Mouse (Mus musculus) small intestine, adult 2 months (tissue): ENCODE measurements around the gene Smyd3. TPM values are rescaled to one million over a fixed set of nuclear protein-coding genes. Genes with fewer than 3 reads are reported as not detected.
A peak's percentile ranks its signal among the peaks of the same experiment; 100 is the strongest.

Experiments
- H3K27ac ChIP-seq: fragments of 200-500 bp; 2 replicates; pipeline ENCODE4 v1.5.1; 2012; ENCODE audit warnings: low read depth, low read length, control low read depth, inconsistent platforms; ENCODE audit not compliant: insufficient read depth
- H3K27me3 ChIP-seq: fragments of 200-500 bp; 2 replicates; pipeline ENCODE4 v1.6.1; 2012; ENCODE audit warnings: mild to moderate bottlenecking, moderate library complexity, low read length, inconsistent platforms; ENCODE audit not compliant: control insufficient read depth, insufficient read depth
- H3K36me3 ChIP-seq: fragments of 200-500 bp; 2 replicates; pipeline ENCODE4 v1.6.1; 2012; ENCODE audit warnings: mild to moderate bottlenecking, low read length, control low read depth, inconsistent platforms; ENCODE audit not compliant: control insufficient read depth, insufficient read depth
- H3K4me1 ChIP-seq: fragments of 200-500 bp; 2 replicates; pipeline ENCODE4 v1.6.1; 2012; ENCODE audit warnings: low read length, inconsistent platforms, mixed read lengths; ENCODE audit not compliant: control insufficient read depth, insufficient read depth, insufficient read length
- H3K4me3 ChIP-seq: fragments of 200-500 bp; 2 replicates; pipeline ENCODE4 v1.5.1; 2012; ENCODE audit warnings: low read depth, mild to moderate bottlenecking, control low read depth, inconsistent platforms, low read length, moderate library complexity
- CTCF ChIP-seq: fragments of 200-500 bp; IDR thresholded peaks from 2 replicates; pipeline ENCODE4 v1.5.1; 2012; ENCODE audit warnings: low read depth, mild to moderate bottlenecking, control low read depth, inconsistent platforms, low read length, moderate library complexity, mixed read lengths; ENCODE audit not compliant: insufficient replicate concordance, insufficient read length; ENCODE audit errors: extremely low read depth
- POLR2A ChIP-seq: fragments of 200-500 bp; IDR thresholded peaks from 2 replicates; pipeline ENCODE4 v1.6.1; 2012; ENCODE audit warnings: low read depth, mild to moderate bottlenecking, control low read depth, inconsistent platforms, low read length, moderate library complexity
- WGBS: fragments of 180-500 bp; shearing (Covaris S2); methylation state at CpG from one replicate; pipeline ENCODE4 v1.1.7; 2018; 5-methylcytosine and 5-hydroxymethylcytosine counted together
- polyA plus RNA-seq: library from polyadenylated mRNA; depleted of rRNA; stranded (reverse); fragments of >200 nt; gene quantifications from 2 replicates; pipeline ENCODE4 v1.2.3, GENCODE M21; 2012

Gene Smyd3
- polyA plus RNA-seq, 1 experiment = 1.1 TPM

DNA sequence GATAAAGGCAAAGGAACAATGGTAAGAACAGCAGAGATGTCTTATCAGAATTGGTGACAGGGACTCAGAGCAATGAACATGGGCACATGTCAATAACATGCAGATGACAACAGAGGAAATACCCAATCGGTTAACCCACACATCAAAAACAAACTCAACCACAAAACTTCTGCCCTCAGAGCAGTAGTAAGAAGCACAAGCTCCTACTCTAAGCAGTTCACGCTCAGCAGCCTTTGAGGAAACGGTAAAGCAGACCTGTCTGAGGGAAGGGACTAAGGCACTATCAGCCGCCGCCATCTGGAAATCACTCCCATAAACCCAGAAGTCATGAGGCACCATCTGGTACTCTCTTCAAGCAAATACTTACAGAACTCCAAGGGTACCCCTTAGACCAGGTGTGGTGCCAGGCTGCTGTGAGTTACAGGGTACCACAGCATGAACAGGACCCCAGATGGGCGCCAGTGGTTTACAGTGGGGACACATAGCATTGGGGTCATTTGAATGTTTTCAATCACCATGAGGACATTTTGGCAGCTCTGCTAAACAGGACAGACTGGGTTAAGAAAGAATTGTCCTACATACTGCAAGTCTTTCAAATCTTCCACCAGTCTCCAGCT lies 277.1 kb downstream of the Smyd3 start:
- H3K27me3 ChIP-seq = no peaks in the 10 kb centered on the region
- H3K27ac ChIP-seq = no peak overlapping the region
- 82% methylated on average over 6 of the region's 6 CpGs for WGBS
- H3K36me3 ChIP-seq = no peaks in the 10 kb centered on the region
- no peak overlapping the region for H3K4me3 ChIP-seq
- TF ChIP-seq CTCF = no peak
- no peak for TF ChIP-seq POLR2A
- no peaks in the 10 kb centered on the region for H3K4me1 ChIP-seq

- WGBS = 80% methylated on average over 2 of the region's 2 CpGs
- Histone ChIP-seq H3K27me3 (no peaks in the 10 kb centered on the region), H3K36me3 (no peaks in the 10 kb centered on the region), H3K27ac (no peak overlapping the region), H3K4me1 (no peaks in the 10 kb centered on the region), H3K4me3 (no peak overlapping the region)
- no peak for TF ChIP-seq CTCF
- TF ChIP-seq POLR2A = no peak
Measured at GRCm38 (mm10) chr1:179238639-179239038, 279.2 kb downstream of the Smyd3 start.

DNA sequence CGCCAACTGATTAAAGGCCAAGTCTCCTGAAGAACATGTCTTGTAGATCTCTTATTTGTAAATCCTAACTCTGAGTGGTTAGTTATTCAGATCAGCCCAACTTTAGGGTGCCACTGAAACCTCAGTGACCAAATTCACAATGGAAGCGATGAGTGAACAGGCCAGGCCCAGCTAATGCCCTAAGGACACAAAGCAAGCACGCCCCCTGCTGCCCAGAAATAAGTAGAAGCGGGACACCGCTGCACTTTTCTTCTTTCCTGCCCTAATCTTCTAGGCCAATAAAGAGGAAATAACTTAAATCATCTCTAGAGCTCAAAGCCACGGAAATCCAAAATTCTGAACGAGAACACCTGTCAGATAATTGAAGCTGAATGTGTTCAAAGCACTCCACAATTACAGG lies 279.9 kb downstream of the Smyd3 start:
- Histone ChIP-seq H3K4me1 (no peaks in the 10 kb centered on the region), H3K36me3 (no peaks in the 10 kb centered on the region), H3K27me3 (no peaks in the 10 kb centered on the region), H3K27ac (no peak overlapping the region), H3K4me3 (no peak overlapping the region)
- 72% methylated on average over 7 of the region's 7 CpGs for WGBS
- TF ChIP-seq CTCF (no peak), POLR2A (no peak)

DNA sequence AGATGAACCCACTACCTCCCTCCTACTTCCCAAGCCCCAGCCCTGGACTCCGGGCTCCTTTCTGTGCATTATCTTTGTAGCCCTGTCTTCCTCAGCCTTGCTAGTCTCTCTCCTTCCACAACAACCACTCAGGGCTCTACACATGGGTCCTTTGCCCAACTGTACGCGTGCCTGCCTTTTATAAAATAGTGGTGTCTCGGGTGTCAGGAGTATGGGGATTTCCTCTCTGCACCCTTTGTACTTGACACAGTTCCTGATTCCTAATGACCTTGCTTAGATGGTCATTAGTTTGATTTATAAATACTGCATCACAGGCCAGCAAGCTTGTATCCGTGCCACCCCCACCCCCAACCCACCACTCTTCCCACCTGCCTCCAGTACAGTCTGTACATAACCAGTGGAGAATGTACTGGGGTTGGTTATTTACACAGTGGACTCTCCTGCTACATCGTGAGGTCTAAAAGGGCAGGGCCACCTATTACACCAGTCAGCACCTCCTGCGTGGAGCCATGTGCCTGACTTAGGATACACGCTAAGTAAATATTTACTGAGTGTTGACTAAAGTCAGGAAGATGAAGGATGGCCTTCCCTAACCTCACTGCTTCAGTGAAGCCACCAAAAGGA lies 281.5 kb downstream of the Smyd3 start:
- H3K4me3 ChIP-seq = no peak overlapping the region
- TF ChIP-seq POLR2A (no peak), CTCF (no peak)
- no peaks in the 10 kb centered on the region for H3K36me3 ChIP-seq
- H3K4me1 ChIP-seq = no peaks in the 10 kb centered on the region
- H3K27me3 ChIP-seq = no peaks in the 10 kb centered on the region
- H3K27ac ChIP-seq = no peak overlapping the region
- 50% methylated on average over 8 of the region's 8 CpGs for WGBS

- Histone ChIP-seq H3K27ac (no peak overlapping the region), H3K27me3 (no peaks in the 10 kb centered on the region), H3K36me3 (no peaks in the 10 kb centered on the region), H3K4me1 (no peaks in the 10 kb centered on the region), H3K4me3 (no peak overlapping the region)
- TF ChIP-seq CTCF (peak; percentile 72; the same call in 1 of the 2 replicates), POLR2A (no peak)
- WGBS = 55% methylated on average over 13 of the region's 13 CpGs
Measured at GRCm38 (mm10) chr1:179231777-179232661, 285.8 kb downstream of the Smyd3 start.

DNA sequence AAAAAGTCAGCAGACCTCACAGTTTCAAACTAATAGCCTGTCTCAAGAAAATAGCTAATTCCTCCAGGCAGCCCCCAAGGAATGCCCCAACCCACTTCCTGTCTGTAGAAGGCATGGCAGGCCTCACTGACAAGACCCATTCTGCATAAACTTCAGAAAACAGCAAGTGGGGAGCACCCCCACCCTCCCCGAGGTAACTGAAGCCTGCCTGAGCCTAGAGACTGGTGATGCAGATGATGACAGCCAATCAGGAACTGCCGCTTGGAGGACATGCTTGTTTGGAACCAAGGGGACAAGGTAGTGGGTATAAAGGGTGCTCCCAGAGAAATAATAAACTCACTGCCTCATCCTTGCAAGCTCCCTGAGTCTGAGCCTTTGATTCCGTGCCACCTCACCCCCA lies 288.3 kb downstream of the Smyd3 start:
- no peaks in the 10 kb centered on the region for H3K36me3 ChIP-seq
- H3K27ac ChIP-seq = no peak overlapping the region
- H3K4me1 ChIP-seq = no peaks in the 10 kb centered on the region
- TF ChIP-seq CTCF (no peak), POLR2A (no peak)
- H3K27me3 ChIP-seq = no peaks in the 10 kb centered on the region
- WGBS = 76% methylated on average over 3 of the region's 3 CpGs
- no peak overlapping the region for H3K4me3 ChIP-seq

DNA sequence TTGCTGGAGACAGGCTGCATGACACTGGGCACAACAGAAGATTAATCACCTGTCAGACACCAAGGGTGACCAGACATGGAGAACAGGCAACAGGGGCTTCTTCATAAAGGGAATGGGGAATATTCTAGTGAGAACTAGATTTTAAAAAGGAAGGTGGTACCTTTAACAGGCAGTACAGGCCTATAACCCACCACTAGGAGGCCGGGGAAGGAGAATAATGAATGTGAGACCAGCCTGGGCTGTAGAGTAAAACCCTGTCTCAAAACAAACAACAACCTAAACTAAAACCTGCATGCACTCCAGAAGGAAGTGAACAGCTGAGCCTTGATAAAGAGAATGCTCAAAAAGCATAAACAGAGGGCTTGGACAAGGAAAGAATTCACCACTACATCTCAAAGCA lies 297.6 kb downstream of the Smyd3 start:
- Histone ChIP-seq H3K4me1 (no peaks in the 10 kb centered on the region), H3K36me3 (no peaks in the 10 kb centered on the region), H3K27ac (no peak overlapping the region), H3K4me3 (no peak overlapping the region), H3K27me3 (no peaks in the 10 kb centered on the region)
- WGBS = 70% methylated on average over 1 of the region's 1 CpGs
- TF ChIP-seq CTCF (no peak), POLR2A (no peak)
